Mouse (Mus musculus) left cerebral cortex, postnatal 10 days (tissue): ENCODE measurements around the gene Jmjd8. TPM values are rescaled to one million over a fixed set of nuclear protein-coding genes. Genes with fewer than 3 reads are reported as not detected.
A peak's percentile ranks its signal among the peaks of the same experiment; 100 is the strongest.

ENCODE experiments used
- DNase-seq, 2 experiments: peaks; one replicate each; pipeline ENCODE4 v3.0.0; 2021 to 2022; ENCODE audit warnings: low spot score in 2 of 2, mixed read lengths in 1 of 2; ENCODE audit errors: extremely low spot score in 1 of 2
- intact Hi-C: fragments of 180-260 bp; cut with DNase I; formaldehyde crosslinking; loops from one replicate; pipeline ENCODE4 v1.15.1; 2025
- total RNA-seq, 2 experiments: library from RNA; stranded (reverse); gene quantifications; 2 replicates each; pipeline ENCODE4 v1.2.3; 2021

Jmjd8 gene
- total RNA-seq, 2 experiments from 2014 or later, result 59.9 to 61.5 TPM

DNA sequence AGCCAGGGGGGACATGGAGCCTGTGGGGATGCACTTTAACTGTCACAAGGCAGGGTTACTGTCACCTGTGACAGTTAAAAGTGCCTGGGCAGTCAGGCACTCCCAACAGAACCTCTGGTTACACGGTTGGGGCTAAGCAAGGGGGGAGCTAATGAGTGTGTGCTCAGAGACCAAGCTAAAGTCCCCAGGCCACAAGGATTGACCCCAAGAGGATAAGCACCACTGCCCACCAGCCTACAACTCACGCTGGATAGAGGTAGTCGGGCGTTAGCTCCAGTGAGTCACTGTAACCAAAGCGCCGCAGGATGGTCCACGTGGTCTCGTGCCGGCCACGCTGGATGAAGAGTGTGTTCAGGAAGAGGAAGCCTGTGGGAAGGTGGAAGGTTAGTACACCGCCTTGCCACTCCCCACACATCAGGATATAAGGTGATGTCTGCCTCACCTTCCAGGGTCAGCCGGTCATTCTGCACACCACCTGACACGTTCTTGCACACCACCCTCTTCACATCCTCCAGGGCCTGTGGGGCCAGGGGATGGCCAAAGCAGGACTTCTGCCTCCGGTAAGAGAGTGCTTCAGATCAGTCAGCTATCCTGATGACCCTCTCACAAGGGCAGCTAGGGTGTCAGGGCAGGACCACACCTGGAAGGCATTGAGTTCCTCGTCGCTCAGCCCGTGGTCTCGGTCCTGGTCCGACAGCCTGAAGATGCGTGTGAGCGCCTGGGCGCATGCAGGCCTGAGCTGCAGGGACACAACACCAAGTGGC is 12.6 kb downstream of the Jmjd8 start, which contains the start of gene Gm20683:
Gm20683 (minus strand) TSS at position 647 of the 764 bp plus-strand sequence.
- DNase-seq, result no peak
- intact Hi-C loops, result no loop called here

DNA sequence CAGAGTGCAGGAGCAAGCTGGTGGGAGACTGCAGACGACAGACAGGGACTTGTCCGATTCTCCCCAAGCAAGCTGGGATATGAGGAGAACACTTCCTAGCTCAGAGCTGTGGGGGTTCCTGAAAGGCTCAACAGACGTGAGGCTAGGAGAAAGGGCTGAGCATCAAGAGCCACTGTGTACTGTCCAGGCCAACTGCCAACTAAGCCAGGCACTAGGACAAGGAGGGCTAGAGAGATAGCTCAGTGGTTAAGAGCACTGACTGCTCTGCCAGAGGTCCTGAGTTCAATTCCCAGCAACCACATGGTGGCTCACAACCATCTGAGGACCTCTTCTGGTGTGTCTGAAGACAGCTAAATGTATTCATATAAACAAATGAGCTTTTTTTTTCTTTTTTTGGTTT is 13.8 kb downstream of the Jmjd8 start:
- no peak for DNase-seq
- intact Hi-C loops, result no loop called here

DNA sequence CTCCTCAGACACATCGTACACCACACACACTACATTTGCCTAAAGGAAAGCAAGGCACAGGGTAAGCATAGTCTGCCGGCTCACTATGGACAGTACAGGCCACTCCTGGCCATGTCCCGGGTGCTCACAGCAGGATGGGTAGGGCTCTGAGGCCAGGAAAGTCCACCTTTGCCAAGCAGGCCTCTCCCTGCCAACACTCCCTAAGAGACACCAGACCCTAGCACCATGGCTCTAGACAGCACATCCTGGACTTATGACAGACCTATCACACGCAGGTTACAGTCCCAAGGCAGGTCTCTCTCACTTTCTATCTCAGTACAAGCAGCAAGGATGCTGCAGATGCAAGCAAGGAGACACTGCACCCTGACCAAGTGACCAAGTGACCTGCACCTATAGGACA is 14.5 kb downstream of the Jmjd8 start:
- no peak for DNase-seq
- intact Hi-C loops, result no loop called here

DNA sequence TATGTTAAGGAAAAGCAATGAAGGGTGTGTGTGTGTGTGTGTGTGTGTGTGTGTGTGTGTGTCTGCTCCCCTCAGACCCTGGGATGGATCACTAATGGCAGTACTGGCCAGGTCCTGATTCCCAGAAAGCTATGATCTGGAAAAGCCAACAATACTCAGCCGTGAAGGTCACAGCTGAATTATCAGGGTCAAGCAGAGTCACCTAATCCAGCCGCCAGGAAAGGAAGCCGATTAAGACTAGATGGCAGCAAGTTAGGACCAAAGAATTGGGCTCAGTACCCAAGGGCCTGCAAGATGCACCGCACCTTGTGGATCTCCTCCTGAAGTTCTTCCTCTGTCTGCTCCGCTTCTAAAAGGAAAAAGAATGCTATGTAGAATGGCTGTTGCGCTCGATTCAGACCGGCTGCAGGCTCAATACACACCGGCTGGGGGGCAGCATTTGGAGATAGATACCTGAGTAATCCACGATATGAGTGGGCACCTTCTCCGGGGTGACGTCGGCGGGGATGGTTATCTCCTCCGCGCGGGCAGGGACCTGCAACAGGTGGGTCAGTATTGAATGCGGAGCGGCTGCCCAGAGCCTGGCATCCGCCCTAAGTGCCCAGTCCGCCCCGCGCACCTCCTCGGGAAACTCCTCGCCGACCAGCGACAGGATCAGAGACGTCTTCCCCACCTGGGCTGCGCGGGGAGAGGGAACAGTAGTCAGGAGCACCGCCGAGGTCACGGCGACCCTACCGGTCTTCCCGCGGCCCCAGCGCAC is 15.1 kb downstream of the Jmjd8 start:
- no peak for DNase-seq
- intact Hi-C loops, result no loop called here

DNA sequence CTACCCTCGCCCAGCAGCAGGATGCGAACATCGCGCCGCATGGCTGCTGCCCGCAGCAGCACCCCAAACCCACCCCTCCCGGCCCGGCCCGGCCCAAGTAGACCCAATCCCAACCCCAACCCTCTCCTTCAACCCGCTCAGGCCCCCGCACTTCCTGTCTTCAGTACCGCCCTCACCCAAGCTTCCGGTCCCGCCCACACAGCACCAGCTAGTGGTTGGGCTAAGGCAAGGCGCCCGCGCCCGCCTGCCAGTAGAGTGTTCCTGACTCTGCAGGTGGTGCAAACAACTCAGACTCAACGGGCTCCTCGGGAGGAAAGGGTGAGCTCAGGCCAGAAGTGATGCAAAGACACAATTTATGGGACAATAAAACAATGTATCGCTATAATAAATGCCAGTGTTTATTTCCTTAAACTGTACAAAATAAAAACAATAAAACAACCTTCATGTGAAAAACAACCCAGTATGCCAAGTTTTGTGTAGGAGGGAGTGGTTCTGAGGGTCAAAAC is 15.8 kb downstream of the Jmjd8 start, which contains the start of gene Rhot2:
Rhot2 (minus strand) TSS at position 456 of the 506 bp plus-strand sequence.
- peak; percentile 93 to 98 for DNase-seq
- intact Hi-C loops, result no loop called here

DNA sequence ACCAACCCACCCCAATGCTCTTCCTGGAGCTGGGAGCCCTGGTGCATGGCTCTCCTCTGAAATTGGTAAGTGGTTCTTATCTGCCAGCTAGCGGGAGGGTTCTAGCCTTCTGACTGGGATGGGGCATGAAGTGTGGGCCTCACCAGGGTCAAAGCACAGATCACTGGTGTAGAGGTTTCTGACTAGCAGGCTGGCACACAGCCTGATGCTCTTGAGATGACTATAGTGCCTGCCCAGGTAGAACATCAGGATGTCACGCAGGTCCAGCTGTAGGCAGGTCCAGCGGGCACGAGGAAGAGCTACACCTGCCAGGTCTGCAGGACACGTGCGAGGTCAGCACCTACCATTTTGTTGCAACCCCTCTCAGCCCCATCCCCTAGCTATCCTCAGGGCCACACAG is 31.6 kb downstream of the Jmjd8 start:
- intact Hi-C loops, result no loop called here

DNA sequence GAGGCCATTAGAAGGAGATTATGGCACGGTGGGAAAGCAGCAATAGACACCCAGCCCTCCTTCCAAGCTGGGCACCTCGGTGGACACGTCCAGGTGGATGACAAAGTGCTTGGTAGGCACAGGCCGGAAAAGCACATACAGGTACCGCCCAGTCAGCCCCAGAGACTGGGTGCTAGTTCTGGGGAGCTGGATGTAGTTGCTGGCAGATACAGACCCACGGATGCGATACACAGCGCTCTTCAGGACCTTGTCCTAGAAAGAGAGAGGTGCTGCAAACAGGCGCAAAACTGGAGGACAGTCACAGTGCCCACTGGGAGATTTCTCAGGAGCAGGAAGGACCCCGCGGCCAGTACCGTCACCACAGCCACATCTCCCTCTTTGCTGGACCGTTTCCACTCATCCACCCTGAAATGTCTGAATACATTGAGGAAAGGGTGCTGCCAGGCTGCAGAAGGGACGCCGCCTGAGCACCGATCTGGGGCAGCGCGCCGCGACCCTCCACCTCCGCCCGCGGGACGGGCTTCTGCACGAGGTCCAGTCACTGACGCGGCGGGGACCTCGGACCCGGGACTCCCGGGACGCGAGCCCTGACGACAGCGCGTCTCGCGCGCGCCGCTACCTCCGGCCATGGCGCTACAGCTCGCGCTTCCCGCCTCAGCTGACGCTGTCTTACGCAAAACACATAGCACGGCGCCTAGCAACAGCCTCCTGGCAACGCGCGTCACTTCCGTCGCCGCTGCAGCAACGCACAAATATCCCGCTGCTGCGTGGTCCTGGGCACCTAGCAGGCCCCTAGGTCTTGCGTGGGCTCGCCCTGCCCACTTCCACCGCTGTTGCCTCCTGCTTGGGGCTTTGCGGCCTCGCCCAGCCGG is 32.4 kb downstream of the Jmjd8 start, which contains the start of gene Wdr90:
Wdr90 (minus strand) TSS at position 670 of the 872 bp plus-strand sequence.
- DNase-seq, result peak; percentile 90 to 95
- intact Hi-C loops, result no loop called here

More for the DNA sequence above, 31.6 kb downstream of the Jmjd8 start:
- no peak for DNase-seq

DNA sequence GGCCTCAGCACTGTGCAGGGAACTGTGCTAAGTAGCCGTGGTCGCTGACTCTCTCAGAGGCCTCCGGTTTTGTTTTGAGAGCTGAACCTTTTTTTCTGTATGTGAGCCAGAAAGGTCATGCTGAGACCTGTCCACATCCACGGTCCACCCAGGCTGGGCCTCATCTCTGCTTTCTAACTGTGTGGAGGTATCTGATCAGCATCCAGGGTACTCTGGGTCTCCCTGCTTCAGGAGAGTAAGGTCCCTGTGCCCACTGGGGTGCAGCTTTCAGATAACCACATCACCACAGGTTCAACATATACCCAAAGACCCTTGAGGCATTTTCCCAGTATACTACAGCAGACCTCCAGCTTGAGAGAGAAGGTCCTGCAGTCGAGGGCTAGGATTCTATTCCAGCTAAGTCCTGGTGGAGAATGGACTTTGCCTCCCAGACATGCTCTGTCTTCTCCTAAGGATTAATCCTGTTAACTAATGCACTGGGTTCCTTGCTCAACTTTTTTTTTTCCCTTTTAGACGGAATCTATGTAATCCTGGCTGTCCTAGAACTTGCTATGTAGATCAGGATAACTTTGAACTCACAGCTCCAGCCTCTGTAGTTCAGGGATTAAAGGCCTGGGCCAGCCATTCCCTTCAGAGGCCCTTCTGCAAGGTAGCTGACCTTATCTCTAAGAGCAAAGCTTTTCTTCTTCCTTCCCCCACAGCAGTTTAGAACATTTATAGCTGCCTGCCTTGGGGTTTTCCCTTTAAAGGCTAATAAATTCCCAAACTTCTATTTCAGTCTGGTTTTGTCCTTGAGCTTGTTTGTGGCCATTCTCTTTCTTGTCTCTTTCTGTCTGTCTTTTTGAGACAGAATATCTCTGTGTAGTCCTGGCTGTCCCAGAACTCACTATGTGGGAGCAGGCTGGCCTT is 33.3 kb downstream of the Jmjd8 start:
- no peak for DNase-seq
- intact Hi-C loops, result no loop called here

DNA sequence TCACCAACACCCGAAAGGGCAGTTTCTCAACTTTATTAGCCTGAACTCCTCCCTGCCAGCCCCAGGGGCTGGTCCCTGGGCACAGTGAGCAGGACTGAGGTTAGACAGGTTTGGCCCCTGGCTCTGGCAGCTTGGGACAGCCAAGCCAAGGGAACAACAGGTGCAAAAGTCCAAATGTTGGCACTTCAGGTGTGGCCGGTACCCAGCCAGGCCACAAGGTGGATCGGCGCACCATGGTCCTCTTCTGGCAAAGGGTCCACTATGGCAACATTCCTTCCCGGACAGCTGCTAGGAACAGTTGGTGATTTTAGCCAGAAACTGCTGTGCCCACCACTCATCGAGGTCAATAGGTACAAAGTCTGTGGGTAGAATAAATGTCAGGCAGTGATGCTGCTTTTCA is 35.0 kb downstream of the Jmjd8 start:
- intact Hi-C loops, result no loop called here

DNA sequence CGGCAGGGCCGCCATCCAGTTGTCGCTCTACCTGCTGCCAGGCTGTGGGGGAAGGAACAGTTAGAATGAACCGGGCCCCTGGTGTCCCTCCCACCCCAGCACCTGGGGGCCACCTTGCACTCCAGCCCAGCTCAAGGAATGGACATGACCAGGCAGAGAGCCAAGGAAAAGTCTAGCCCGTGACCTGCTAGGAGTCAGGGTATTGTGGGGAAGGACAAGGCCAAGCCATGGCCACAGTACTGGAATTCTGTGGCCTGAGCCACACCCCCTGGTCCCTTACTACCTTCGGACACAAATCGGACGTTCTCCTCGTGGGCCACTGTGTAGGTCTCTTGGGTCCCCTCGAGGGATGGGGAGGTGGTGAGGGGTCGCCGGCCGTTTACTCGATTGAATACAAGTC is 35.6 kb downstream of the Jmjd8 start:
- intact Hi-C loops, result no loop called here
- no peak for DNase-seq

More for the DNA sequence above, 35.0 kb downstream of the Jmjd8 start:
- DNase-seq, result no peak

DNA sequence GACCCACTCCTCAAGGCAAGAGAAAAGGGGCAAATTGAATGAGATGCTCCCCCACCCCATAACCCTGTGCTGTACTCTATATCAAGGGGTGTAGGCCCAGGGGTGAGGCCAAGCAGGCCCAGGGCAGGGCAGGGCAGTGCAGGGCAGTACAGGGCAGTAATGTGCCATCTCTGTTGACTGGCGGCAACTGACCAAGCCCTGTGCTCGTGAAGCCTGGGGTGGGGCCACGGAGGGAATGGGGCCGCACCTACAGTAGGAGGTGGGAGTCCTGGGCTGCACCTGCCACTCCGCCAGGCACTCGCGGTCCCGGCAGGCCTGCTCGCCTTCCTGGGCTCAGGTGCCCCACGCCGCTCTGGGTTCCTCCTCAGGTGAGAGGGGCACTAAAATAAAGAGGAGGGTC is 36.6 kb downstream of the Jmjd8 start:
- intact Hi-C loops, result no loop called here
- DNase-seq, result no peak

DNA sequence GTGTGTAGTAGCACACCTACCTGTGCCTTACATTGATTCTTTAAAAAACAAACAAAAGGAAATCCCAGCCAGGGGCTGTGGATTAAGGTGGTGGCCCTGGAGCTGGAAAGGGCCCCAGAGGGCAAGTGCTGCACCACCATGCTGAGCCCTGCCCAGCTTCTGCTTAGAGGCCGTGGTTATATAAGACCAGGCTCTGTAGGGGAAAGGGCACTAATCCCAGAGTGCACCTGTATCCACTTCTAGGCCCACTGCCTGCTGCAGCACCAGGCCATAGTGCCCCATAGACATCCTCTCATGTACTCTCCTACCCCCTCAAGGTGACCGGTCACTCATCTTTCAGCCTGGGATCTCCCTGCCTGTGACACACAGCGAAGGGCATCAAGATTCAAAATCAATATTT is 37.5 kb downstream of the Jmjd8 start:
- no peak for DNase-seq
- intact Hi-C loops, result no loop called here

DNA sequence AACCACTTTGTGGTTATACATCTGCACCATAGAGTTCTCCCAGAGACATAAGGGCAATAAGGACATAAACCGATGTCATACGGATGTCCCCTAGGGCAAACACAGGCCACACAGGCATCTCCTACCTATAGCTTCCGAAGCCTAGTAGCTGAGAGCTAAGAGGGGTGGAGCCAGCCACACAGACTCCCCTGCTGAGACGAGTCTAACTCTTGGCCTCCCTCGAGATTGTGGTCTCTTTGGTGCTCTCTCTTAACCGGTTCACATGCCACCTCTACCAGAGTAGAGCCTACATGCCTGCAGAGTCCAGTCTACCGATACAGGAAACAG is 38.8 kb downstream of the Jmjd8 start:
- intact Hi-C loops, result no loop called here

DNA sequence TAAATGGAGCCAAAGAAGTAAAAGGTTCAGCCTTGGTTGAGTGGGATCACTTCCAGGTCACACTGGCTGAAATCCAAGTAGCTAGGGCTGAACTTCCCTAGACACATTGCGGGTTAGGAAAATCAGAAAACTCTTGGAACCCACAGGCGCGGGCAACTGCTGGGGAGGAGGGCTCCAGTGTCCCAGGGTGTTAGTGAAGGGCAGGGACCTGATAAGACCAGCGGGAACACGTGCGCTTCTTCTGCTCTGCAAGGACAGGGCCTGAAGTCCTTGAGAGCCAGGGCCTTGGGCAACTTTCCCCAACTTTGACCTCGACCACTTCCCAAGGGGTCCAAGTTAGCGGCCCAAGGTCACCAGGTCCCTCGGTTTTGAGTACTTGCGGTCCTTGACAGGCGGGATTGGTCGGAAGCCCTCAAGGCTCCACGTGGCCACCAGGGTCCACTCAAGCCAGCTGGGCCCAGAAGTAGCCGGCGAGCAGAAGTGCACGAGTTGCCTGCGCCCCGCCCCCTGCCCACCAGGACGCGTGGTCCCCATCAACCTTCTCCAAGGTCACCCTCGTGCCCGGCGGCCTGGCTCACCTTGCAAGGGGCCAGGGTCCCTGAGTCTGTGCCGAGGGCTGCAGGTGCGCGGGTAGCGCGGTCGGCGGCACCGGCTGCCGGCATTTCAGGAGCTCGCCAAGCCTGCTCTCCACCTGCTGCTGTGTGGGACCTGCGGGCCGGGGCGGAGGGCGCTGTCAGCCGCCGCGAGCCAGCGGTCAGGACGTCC is 39.4 kb downstream of the Jmjd8 start:
- peak in 1 of 2 experiments; percentile 69 for DNase-seq
- intact Hi-C loops, result no loop called here

More for the DNA sequence above, 38.8 kb downstream of the Jmjd8 start:
- DNase-seq, result no peak

DNA sequence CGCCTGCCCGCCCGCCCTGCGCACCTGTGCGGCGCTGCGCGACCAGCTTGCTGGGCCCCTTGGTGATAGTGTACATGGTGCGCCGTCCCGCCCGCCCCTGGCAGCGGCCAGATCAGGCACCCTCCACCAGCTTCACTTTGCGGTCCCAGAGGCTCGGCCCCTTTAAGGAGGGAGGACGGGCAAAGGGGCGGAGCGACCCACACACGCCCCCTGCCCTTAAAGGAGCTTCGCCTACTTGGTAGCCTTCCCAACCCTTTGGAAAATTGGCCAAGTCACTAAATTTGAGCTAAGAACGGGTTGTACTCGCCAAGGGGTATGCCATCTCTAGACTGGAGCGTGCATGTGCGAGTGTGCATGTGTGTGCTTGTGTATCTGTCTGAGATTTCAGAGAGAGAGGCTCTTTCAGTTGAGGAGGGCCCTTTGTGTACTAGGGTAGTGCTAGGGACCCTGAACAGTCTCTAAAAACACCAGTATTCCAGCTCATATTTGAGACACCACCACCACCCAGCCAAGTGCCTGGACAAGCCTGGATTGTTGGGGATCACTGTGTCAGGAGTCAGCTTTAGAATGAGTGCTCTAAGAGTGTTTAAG is 40.0 kb downstream of the Jmjd8 start, which contains the start of gene Mcrip2:
Mcrip2 (minus strand) TSS at position 164 of the 591 bp plus-strand sequence.
- intact Hi-C loops, result no loop called here
- peak in 1 of 2 experiments; percentile 90 for DNase-seq

DNA sequence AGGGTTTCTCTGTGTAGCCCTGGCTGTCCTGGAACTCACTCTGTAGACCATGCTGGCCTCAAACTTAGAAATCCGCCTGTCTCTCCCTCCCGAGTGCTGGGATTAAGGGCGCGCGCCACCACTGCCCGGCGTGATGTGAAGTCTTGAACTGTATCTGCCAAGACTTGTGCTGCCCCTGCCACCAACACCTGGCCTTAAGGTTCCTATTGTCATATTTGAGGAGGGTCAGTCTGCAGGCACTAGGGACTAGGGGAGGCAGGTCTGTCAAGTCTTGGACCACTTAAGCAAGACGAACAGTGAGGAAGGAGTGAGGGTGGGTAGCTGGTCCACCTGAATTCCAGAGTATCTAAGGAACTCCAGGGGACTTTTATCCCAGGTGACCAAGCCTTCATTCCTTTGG is 40.8 kb downstream of the Jmjd8 start:
- DNase-seq, result no peak
- intact Hi-C loops, result no loop called here

DNA sequence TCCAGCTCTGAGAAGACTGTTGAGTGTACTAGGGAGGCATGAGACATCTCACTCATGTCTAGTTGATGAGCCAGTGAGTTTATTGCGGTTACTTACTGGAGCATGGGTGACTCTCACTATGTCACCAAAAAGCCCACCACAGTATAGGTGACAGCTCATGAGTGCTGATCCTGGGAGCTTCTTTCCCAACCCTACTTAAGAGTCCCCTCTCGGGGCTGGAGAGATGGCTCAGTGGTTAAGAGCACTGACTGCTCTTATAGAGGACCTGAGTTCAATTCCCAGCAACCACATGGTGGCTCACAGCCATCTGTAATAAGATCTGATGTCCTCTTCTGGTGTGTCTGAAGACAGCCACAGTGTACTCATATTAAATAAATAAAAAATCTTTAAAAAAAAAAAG is 41.3 kb downstream of the Jmjd8 start:
- no peak for DNase-seq
- intact Hi-C loops, result no loop called here
